Mouse (Mus musculus) liver, embryonic 12.5 days (tissue): ENCODE results near the gene Rbks. TPM values are rescaled to one million over a fixed set of nuclear protein-coding genes. Genes with fewer than 3 reads are reported as not detected.
A peak's percentile ranks its signal among the peaks of the same experiment; 100 is the strongest.
"Not testable (repeated sequence)": the region's sequence is repeated elsewhere in the genome, so short reads cannot be mapped to it uniquely, and the experiment has no call there.

Source experiments
- ATAC-seq: fragments of 200-750 bp; cut with Nextera tagmentation; 2 replicates; pipeline ENCODE4 v1.8.0; 2017; ENCODE audit warnings: moderate number of reproducible peaks, mild to moderate bottlenecking, moderate library complexity
- H3K27ac ChIP-seq: fragments of 300-500 bp; sonication (generic); 2 replicates; pipeline ENCODE4 v1.5.1; 2016; ENCODE audit warnings: mild to moderate bottlenecking
- H3K27me3 ChIP-seq: fragments of 300-500 bp; sonication (generic); replicated peaks from 2 replicates; pipeline ENCODE4 v1.6.1; 2016; ENCODE audit warnings: mild to moderate bottlenecking, moderate library complexity
- H3K36me3 ChIP-seq: fragments of 300-500 bp; sonication (generic); 2 replicates; pipeline ENCODE4 v1.6.1; 2016; ENCODE audit warnings: mild to moderate bottlenecking, moderate library complexity
- H3K4me1 ChIP-seq: fragments of 300-500 bp; sonication (generic); 2 replicates; pipeline ENCODE4 v1.6.1; 2016
- H3K4me2 ChIP-seq: fragments of 300-500 bp; sonication (generic); 2 replicates; pipeline ENCODE4 v1.6.1; 2016; ENCODE audit warnings: mild to moderate bottlenecking, moderate library complexity
- H3K4me3 ChIP-seq: fragments of 300-500 bp; sonication (generic); 2 replicates; pipeline ENCODE4 v1.5.1; 2016; ENCODE audit warnings: mild to moderate bottlenecking, moderate library complexity
- H3K9ac ChIP-seq: fragments of 300-500 bp; sonication (generic); 2 replicates; pipeline ENCODE4 v1.6.1; 2016; ENCODE audit warnings: mild to moderate bottlenecking, moderate library complexity
- H3K9me3 ChIP-seq: fragments of 300-500 bp; sonication (generic); replicated peaks from 2 replicates; pipeline ENCODE4 v1.6.1; 2016; ENCODE audit warnings: mild to moderate bottlenecking, moderate library complexity
- WGBS: fragments of 180-500 bp; shearing (Covaris S2); methylation state at CpG from one replicate; pipeline ENCODE4 v1.1.7; 2016; ENCODE audit not compliant: insufficient replicate concordance; 5-methylcytosine and 5-hydroxymethylcytosine counted together
- microRNA-seq: library from miRNA; unstranded; fragments of <30 nt; microRNA quantifications from one replicate; pipeline ENCODE4, GENCODE M21; 2017
- polyA plus RNA-seq: library from polyadenylated mRNA; unstranded; fragments of >200 nt; fragmentation: Nextera tagmentation; extraction: Ambion mirVana; gene quantifications from 2 replicates; pipeline ENCODE4 v1.2.1, GENCODE M21; 2016

Gene Rbks
- polyA plus RNA-seq, 1 experiment from 2014 or later, result 20.8 TPM

- no peak overlapping the region for H3K9ac ChIP-seq
- no peak overlapping the region for H3K27ac ChIP-seq
- peaks cover 19% of the 10 kb centered on the region for H3K4me1 ChIP-seq
- 58% methylated on average over 4 of the region's 4 CpGs for WGBS
- no peak for ATAC-seq
- no peaks in the 10 kb centered on the region for H3K9me3 ChIP-seq
- no peak overlapping the region for H3K4me3 ChIP-seq
- peak overlapping the region; percentile 78 for H3K4me2 ChIP-seq
- no peaks in the 10 kb centered on the region for H3K36me3 ChIP-seq
- no peaks in the 10 kb centered on the region for H3K27me3 ChIP-seq
Observed at GRCm38 (mm10) chr5:31595868-31596267, 101.6 kb downstream of the Rbks start.

- no peaks in the 10 kb centered on the region for H3K27me3 ChIP-seq
- H3K36me3 ChIP-seq, result no peaks in the 10 kb centered on the region
- ATAC-seq, result no peak
- WGBS, result 74% methylated on average over 7 of the region's 7 CpGs
- no peak overlapping the region for H3K27ac ChIP-seq
- no peak overlapping the region for H3K4me2 ChIP-seq
- no peak overlapping the region for H3K9ac ChIP-seq
- no peaks in the 10 kb centered on the region for H3K4me1 ChIP-seq
- H3K9me3 ChIP-seq, result peaks cover 7% of the 10 kb centered on the region
- no peak overlapping the region for H3K4me3 ChIP-seq
Observed at GRCm38 (mm10) chr5:31591122-31591521, 106.3 kb downstream of the Rbks start.

- ATAC-seq, result no peak
- WGBS, result 75% methylated on average over 14 of the region's 14 CpGs
- H3K4me1 ChIP-seq, result no peaks in the 10 kb centered on the region
- H3K4me2 ChIP-seq, result no peak overlapping the region
- H3K4me3 ChIP-seq, result no peak overlapping the region
- no peak overlapping the region for H3K9ac ChIP-seq
- no peak overlapping the region for H3K27ac ChIP-seq
- H3K36me3 ChIP-seq, result no peaks in the 10 kb centered on the region
- H3K9me3 ChIP-seq, result peaks cover 7% of the 10 kb centered on the region
- no peaks in the 10 kb centered on the region for H3K27me3 ChIP-seq
Observed at GRCm38 (mm10) chr5:31589711-31590319, 107.6 kb downstream of the Rbks start.

- 65% methylated on average over 8 of the region's 8 CpGs for WGBS
- not testable (repeated sequence) for H3K27me3 ChIP-seq, H3K9ac ChIP-seq, H3K27ac ChIP-seq, H3K4me2 ChIP-seq, H3K4me1 ChIP-seq, H3K9me3 ChIP-seq, ATAC-seq, H3K4me3 ChIP-seq, H3K36me3 ChIP-seq
Observed at GRCm38 (mm10) chr5:31588672-31589071, 108.8 kb downstream of the Rbks start.

- Histone ChIP-seq H3K27me3 (no peaks in the 10 kb centered on the region), H3K27ac (no peak overlapping the region), H3K9me3 (peaks cover 7% of the 10 kb centered on the region), H3K4me3 (no peak overlapping the region), H3K36me3 (no peaks in the 10 kb centered on the region), H3K4me2 (no peak overlapping the region), H3K4me1 (no peaks in the 10 kb centered on the region), H3K9ac (no peak overlapping the region)
- 67% methylated on average over 2 of the region's 2 CpGs for WGBS
- no peak for ATAC-seq
Observed at GRCm38 (mm10) chr5:31588016-31588415, 109.4 kb downstream of the Rbks start.

GRCm38 (mm10) chr5:31585526-31585925 is 111.9 kb downstream of the Rbks start:
- H3K27ac ChIP-seq, result no peak overlapping the region
- no peaks in the 10 kb centered on the region for H3K4me1 ChIP-seq
- WGBS, result 66% methylated on average over 4 of the region's 4 CpGs
- H3K4me3 ChIP-seq, result no peak overlapping the region
- H3K9me3 ChIP-seq, result peaks cover 7% of the 10 kb centered on the region
- H3K9ac ChIP-seq, result no peak overlapping the region
- H3K4me2 ChIP-seq, result no peak overlapping the region
- no peak for ATAC-seq
- H3K36me3 ChIP-seq, result no peaks in the 10 kb centered on the region
- no peaks in the 10 kb centered on the region for H3K27me3 ChIP-seq

GRCm38 (mm10) chr5:31583261-31583660 is 114.2 kb downstream of the Rbks start:
- Histone ChIP-seq H3K9me3 (no peaks in the 10 kb centered on the region), H3K4me1 (no peaks in the 10 kb centered on the region), H3K36me3 (no peaks in the 10 kb centered on the region), H3K4me2 (no peak overlapping the region), H3K27ac (no peak overlapping the region), H3K4me3 (no peak overlapping the region), H3K9ac (no peak overlapping the region), H3K27me3 (no peaks in the 10 kb centered on the region)
- no peak for ATAC-seq
- 82% methylated on average over 2 of the region's 2 CpGs for WGBS

- Histone ChIP-seq H3K36me3 (no peaks in the 10 kb centered on the region), H3K4me3 (no peak overlapping the region), H3K9ac (no peak overlapping the region), H3K4me1 (no peaks in the 10 kb centered on the region), H3K9me3 (no peaks in the 10 kb centered on the region), H3K27me3 (no peaks in the 10 kb centered on the region), H3K4me2 (no peak overlapping the region), H3K27ac (no peak overlapping the region)
- WGBS, result 38% methylated on average over 3 of the region's 3 CpGs
- no peak for ATAC-seq
Observed at GRCm38 (mm10) chr5:31581932-31582331, 115.5 kb downstream of the Rbks start.

GRCm38 (mm10) chr5:31581263-31581662 is 116.2 kb downstream of the Rbks start:
- H3K9ac ChIP-seq, result no peak overlapping the region
- WGBS, result 57% methylated on average over 6 of the region's 6 CpGs
- H3K9me3 ChIP-seq, result no peaks in the 10 kb centered on the region
- H3K36me3 ChIP-seq, result no peaks in the 10 kb centered on the region
- H3K27ac ChIP-seq, result no peak overlapping the region
- no peaks in the 10 kb centered on the region for H3K27me3 ChIP-seq
- H3K4me2 ChIP-seq, result no peak overlapping the region
- no peaks in the 10 kb centered on the region for H3K4me1 ChIP-seq
- ATAC-seq, result no peak
- H3K4me3 ChIP-seq, result no peak overlapping the region

- Histone ChIP-seq H3K9me3 (no peaks in the 10 kb centered on the region), H3K36me3 (no peaks in the 10 kb centered on the region), H3K27ac (no peak overlapping the region), H3K27me3 (peaks cover 8% of the 10 kb centered on the region), H3K4me2 (no peak overlapping the region), H3K9ac (no peak overlapping the region), H3K4me3 (no peak overlapping the region), H3K4me1 (peaks cover 1% of the 10 kb centered on the region; the same call in 1 of the 2 replicates)
- 64% methylated on average over 7 of the region's 7 CpGs for WGBS
- no peak for ATAC-seq
Observed at GRCm38 (mm10) chr5:31576539-31576975, 120.9 kb downstream of the Rbks start.

Small RNAs within 50 kb of the gene (microRNA-seq; reads per million reads assigned to microRNA genes)
- gene Mir3473e, result not detected

Other genes starting within 250 kb of the Rbks start
- 21.5 and 23.8 TPM in 2 replicates for gene Zfp512, start 245.2 kb downstream of the Rbks start, polyA plus RNA-seq
- gene 4930548H24Rik, start 211.9 kb downstream of the Rbks start, polyA plus RNA-seq, result not detected in 2 replicates
- gene Gpn1, start 202.9 kb downstream of the Rbks start, polyA plus RNA-seq, result 34.9 and 38.8 TPM in 2 replicates
- gene Slc4a1ap, start 170.6 kb downstream of the Rbks start, polyA plus RNA-seq, result 19.2 and 20.4 TPM in 2 replicates
- 12.7 and 12.9 TPM in 2 replicates for gene Supt7l, start 169.8 kb downstream of the Rbks start, polyA plus RNA-seq
- 232 and 236 TPM in 2 replicates for gene Mrpl33, start 100.7 kb downstream of the Rbks start, polyA plus RNA-seq
- gene Babam2, start 57 bp upstream of the Rbks start, polyA plus RNA-seq, result 41.3 and 41.7 TPM in 2 replicates